Mouse (Mus musculus) cerebellum, adult 8-10 months (tissue): ENCODE data around the gene Fbxl15.

ENCODE experiments used
- DNase-seq: peaks from one replicate; pipeline ENCODE4 v3.0.0; 2022

Fbxl15 gene

GRCm38 (mm10) chr19:46308706-46309435 is 19.1 kb upstream of the Fbxl15 start:
- peak; percentile 89 for DNase-seq

- DNase-seq: peak; percentile 33
Measured at GRCm38 (mm10) chr19:46309651-46310305, 18.2 kb upstream of the Fbxl15 start.

GRCm38 (mm10) chr19:46310312-46310865 is 17.6 kb upstream of the Fbxl15 start:
- peak; percentile 16 for DNase-seq

- DNase-seq: peak; percentile 16
Measured at GRCm38 (mm10) chr19:46311341-46311740, 16.6 kb upstream of the Fbxl15 start.

GRCm38 (mm10) chr19:46312566-46312965 is 15.4 kb upstream of the Fbxl15 start:
- DNase-seq: peak; percentile 16

GRCm38 (mm10) chr19:46313116-46313515 is 14.9 kb upstream of the Fbxl15 start:
- no peak for DNase-seq

DNA sequence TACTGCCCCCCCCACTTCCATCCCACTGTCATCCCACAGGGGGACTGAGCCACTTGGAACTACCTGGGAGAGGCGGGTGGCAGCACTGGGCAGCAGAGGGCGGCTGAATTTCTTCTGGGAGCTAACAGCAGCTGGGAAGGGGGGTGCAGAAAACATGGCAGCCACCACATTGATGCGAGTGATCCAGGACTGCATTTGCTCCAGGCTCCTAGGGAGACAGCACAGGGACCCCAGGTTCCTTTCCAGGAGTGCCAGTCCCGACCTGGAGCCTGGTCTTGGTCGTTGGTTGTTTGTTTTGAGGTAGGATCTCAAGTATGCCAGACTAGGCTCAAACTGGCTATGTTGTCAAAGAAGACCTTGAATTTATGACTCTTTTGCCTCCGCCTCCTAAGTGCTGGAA is 14.4 kb upstream of the Fbxl15 start:
- no peak for DNase-seq

GRCm38 (mm10) chr19:46314151-46314601 is 13.8 kb upstream of the Fbxl15 start:
- peak; percentile 43 for DNase-seq

GRCm38 (mm10) chr19:46314872-46315742 is 12.9 kb upstream of the Fbxl15 start:
- peak; percentile 13 for DNase-seq

DNA sequence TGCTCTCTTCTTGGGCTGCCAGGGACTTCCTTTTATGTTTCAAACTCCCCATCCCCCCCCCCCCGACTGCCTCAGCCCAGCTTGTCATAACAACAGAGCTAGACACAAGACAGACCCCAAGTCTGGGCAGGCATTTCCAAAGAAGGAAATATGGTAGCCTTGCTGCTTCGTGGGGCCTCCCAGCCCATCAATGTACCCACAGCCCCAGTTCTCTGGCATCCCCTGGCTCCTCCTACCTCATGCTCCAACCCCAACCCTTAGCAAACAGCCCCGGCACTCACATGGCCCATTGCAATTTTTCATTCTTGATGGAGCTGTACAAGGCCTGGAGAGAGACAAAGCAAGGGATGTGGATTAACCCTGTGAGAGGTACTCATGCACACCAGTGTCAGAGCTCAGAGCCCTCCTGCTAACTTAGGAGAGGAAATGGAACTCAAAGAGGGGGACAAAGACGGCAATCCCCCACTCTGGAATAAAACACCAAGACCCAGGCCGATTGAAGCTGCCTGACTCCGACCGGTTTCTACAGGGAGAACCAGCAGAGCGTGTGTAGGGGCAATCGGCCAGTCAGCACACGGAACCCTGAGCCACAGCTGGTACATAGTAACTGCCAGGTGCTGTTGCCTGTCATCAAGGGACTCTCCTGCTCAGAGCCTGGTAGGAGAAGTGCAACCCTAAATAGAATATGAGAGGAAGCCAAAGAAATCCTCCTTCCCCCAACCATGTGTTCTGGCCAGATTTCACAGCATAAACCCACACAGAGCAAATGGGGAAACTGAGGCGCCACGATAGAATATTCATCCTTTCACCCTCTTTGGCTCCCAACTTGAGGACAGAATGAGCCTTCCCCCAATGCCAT is 12.0 kb upstream of the Fbxl15 start:
- peak; percentile 15 for DNase-seq

DNA sequence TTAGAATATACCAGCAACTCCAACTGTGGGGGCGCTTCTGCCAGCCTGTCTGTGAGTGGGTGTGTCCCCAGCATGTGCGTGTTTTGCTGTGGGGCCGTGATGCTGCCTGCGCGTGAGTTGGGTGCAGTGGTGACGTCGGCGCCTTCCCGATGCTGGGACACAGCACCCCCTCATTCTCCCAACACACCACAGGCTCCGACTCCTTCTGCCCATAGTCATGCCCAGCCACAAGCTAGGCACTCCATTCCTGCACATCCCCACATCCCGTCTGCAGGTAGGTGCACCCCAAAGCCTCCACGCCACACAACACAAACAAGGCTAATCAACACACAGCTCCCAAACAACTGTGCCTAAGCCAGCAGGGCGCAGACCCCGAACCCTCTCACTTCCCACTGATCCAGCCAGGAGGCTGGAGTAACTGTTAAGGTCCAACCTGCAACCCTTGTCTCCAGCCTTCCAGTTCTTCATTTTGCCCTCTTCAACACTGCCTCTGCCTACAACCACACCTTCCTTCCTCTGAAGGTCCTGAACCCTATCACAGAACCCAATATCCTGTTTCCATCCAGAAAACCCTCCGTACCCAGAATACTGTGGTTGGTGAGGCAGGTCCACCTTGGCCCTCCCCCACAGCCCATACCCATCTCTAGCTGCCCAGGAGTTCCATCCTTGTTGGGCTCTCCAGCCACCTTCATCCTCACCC is 11.0 kb upstream of the Fbxl15 start:
- peak; percentile 28 for DNase-seq

DNA sequence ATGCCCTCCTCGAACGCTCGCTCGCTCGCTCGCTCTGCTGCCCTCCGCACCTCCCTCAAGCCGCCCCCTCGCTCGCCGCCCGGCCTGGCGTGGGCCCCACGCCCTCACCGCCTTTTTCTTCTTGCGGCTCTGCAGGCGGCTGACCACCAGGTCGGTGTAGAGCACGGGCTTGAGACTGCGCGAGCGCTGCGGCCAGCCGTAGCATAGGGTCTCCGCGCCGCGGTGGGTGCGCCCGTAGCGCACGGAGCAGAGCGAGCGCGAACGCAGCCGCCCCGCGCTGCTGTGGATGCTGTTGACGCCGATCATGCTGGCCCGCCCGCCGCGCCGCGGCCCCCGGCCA is 10.5 kb upstream of the Fbxl15 start:
- peak; percentile 38 for DNase-seq

DNA sequence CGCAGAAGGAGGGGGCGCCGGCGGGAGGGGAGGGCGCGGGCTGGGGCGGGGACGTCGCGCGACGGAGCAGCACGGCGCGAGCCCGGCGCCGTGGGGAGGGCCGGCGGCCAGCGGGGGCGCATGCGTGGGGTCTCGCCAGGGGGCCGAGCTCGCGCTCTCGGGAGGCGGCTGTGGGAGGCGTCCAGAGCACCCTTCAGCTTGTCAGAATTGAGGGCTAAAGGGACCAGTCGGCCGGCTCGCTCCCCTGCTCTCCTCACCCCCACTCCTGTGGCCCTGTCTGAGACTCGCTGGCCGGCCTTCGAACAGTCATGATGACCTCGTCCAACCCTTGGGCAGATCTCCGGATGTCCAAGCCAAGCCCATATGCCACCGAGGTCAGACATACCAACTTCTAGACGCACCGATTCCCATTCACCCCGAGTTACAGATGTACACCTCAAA is 9.9 kb upstream of the Fbxl15 start:
- peak; percentile 48 for DNase-seq

DNA sequence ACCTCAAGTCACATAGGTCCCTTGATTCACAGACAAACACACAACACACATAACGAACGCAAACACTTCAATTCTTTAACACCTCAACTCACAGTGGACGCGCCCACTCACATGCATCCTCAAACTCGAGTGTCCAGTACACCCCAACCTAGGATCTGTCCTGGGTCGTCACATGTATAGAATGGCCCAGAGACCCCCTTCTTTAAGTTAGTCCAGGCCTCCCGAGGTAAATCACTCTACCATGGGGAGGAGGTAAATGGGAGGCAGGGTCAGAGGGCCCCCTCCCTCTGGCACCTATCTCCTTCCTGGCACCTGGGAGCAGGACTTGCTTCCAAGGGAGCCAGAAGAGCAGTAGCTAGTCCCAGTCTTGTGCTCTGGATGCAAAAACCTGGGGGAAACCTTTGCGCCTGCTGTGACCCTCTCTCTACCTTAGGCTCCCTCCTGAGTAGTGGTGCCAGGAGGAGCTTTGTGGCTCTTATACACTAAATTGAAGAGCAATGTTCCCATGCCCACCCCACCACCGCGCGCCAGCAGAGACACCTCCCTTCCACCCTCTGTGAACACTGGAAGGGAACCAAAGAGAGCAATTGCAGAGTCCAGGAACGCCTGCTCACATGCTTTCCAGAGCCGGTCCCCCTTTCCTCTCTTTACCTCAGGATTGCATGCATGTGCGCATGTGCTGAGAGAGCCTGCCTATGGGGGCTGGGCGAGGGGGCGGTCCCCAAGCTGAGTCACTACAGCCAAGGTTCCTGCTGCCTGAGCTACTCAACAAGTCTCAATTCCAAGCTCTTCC is 9.2 kb upstream of the Fbxl15 start:
- DNase-seq: peak; percentile 72

DNA sequence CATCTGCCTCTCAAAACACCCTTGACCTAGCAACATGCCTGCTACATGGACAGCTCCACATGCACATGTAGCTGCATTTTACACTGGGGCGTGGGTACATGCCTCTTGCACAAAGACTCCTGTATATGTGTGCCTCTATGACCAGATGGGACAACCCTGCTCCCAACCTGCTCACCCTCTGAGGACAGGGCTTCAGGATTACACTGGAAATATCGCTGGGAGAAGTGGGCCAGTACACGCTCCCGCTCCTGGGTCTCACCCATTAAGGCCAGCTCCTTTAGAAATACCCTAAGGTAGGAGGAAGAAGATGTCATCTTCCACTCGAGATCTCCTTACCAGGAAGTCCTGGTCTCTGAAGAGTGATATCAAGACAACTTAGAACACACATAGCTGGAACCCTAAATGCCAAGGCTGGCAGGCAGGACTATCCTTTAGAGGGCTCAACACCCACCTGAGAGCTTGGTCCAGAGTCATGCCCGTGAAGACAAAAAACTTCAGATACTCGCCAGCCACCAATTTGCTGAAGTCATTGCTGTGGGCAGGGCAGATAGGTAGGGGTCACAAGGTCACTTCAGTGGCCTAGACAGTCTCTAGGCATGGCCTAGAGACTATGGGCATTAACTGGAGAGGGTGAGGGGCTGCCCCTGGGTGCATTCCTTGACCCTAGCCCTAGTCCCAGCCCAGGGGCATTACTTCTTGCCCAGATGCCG is 7.8 kb upstream of the Fbxl15 start:
- DNase-seq: peak; percentile 37

- peak; percentile 81 for DNase-seq
Measured at GRCm38 (mm10) chr19:46321101-46321943, 6.7 kb upstream of the Fbxl15 start.

- peak; percentile 50 for DNase-seq
Measured at GRCm38 (mm10) chr19:46322144-46322995, 5.6 kb upstream of the Fbxl15 start.

DNA sequence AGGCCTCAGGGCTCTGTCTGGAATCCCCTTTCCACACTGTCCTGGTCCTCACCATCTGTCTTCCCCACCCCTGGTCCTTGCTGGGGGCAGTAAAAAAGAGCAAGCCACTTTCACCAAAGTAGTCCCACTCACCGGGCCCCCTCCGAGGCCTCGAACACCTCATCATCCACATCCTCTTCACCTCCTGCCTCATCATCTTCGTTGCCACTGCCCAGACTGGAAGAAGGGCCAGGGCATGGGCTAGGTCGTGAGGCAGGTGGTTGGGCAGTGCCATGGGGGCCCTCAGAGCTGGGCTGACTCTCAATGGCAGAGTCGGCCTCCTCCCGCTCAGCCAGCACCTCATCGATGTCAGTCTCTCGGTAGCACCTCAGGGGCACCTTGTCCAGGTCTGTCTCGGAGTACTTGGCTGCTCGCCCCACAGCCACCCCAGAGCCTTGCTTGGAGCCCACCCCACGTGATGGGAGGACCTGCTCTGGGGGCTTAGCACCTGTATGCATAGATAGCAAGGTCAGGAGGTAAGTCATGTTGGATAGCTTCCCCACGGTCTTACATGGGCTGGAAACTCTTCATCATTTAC is 4.9 kb upstream of the Fbxl15 start:
- DNase-seq: peak; percentile 52
